Mouse (Mus musculus) forebrain, embryonic 13.5 days (tissue): ENCODE data around the gene Akr7a5. TPM values are rescaled to one million over a fixed set of nuclear protein-coding genes. Genes with fewer than 3 reads are reported as not detected.
A peak's percentile ranks its signal among the peaks of the same experiment; 100 is the strongest.

Experiments
- ATAC-seq: fragments of 200-750 bp; cut with Nextera tagmentation; 2 replicates; pipeline ENCODE4 v1.8.0; 2017
- H3K27ac ChIP-seq: fragments of 300-500 bp; sonication (generic); 2 replicates; pipeline ENCODE4 v1.5.1; 2015; ENCODE audit warnings: inconsistent platforms, mild to moderate bottlenecking, moderate library complexity
- H3K27me3 ChIP-seq: fragments of 300-500 bp; sonication (generic); 2 replicates; pipeline ENCODE4 v1.6.1; 2015; ENCODE audit warnings: mild to moderate bottlenecking, inconsistent platforms
- H3K36me3 ChIP-seq: fragments of 300-500 bp; sonication (generic); 2 replicates; pipeline ENCODE4 v1.6.1; 2015; ENCODE audit warnings: mild to moderate bottlenecking, inconsistent platforms; ENCODE audit not compliant: poor library complexity, severe bottlenecking
- H3K4me1 ChIP-seq: fragments of 300-500 bp; sonication (generic); 2 replicates; pipeline ENCODE4 v1.6.1; 2015; ENCODE audit warnings: inconsistent platforms
- H3K4me2 ChIP-seq: fragments of 300-500 bp; sonication (generic); 2 replicates; pipeline ENCODE4 v1.6.1; 2015; ENCODE audit warnings: inconsistent platforms, mild to moderate bottlenecking, moderate library complexity
- H3K4me3 ChIP-seq: fragments of 300-500 bp; sonication (generic); 2 replicates; pipeline ENCODE4 v1.5.1; 2015; ENCODE audit warnings: mild to moderate bottlenecking, inconsistent platforms
- H3K9ac ChIP-seq: fragments of 300-500 bp; sonication (generic); 2 replicates; pipeline ENCODE4 v1.6.1; 2015; ENCODE audit warnings: mild to moderate bottlenecking, inconsistent platforms
- H3K9me3 ChIP-seq: fragments of 300-500 bp; sonication (generic); replicated peaks from 2 replicates; pipeline ENCODE4 v1.6.1; 2016; ENCODE audit warnings: inconsistent platforms
- WGBS: fragments of 180-500 bp; shearing (Covaris S2); methylation state at CpG from one replicate; pipeline ENCODE4 v1.1.7; 2015; 5-methylcytosine and 5-hydroxymethylcytosine counted together
- polyA plus RNA-seq: library from polyadenylated mRNA; unstranded; fragments of >200 nt; fragmentation: Nextera tagmentation; extraction: Ambion mirVana; gene quantifications from 2 replicates; pipeline ENCODE4 v1.2.1, GENCODE M21; 2015

Gene Akr7a5
- polyA plus RNA-seq, 1 experiment from 2014 or later: 66.2 TPM

DNA sequence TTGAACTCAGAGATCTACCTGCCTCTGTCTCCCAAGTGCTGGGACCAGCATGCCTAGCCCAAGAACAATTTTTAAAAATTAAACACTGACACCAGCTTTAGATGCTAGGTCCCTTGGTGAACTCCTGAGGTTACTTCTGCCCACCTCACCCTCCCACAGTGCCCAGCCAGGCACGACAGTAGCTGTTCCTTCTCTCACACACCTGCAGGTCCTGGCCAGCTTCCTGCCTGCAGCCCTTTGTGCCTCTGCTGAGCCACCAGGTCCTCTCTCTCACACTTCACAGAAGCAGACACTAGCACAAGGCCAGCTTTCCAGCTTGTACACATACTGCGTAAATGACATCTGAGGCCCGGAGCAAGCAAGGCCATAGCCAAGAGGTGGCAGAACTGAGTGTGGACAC, 5.0 kb upstream of the Akr7a5 start:
- peaks cover 13% of the 10 kb centered on the region for H3K4me1 ChIP-seq
- H3K36me3 ChIP-seq: peaks cover 38% of the 10 kb centered on the region
- H3K27me3 ChIP-seq: no peaks in the 10 kb centered on the region
- no peak for ATAC-seq
- H3K9ac ChIP-seq: no peak overlapping the region
- no peak overlapping the region for H3K4me3 ChIP-seq
- no peak overlapping the region for H3K27ac ChIP-seq
- 88% methylated on average over 3 of the region's 3 CpGs for WGBS
- H3K9me3 ChIP-seq: no peaks in the 10 kb centered on the region
- no peak overlapping the region for H3K4me2 ChIP-seq

DNA sequence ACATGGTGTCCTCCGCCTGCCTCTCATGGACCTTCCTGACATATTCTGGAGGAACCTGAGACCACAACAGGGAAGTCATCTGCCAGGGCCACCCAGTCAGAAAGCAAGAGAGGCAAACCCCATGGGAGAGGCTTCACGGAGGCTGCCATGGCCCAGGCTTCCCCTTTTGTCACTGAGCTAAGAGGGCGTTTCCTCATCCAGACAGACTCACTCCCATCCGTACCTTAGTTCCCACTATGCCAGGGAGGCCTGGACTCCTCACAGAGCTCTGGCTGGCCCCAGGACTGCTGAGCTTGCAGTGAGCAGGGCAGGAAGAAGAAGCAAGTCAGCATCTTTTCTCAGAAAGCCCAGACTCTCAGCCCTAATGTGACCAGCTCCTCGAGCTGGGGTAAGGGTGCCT, 2.6 kb upstream of the Akr7a5 start:
- ATAC-seq: no peak

GRCm38 (mm10) chr4:139309651-139310050, 893 bp upstream of the Akr7a5 start:
- Histone ChIP-seq H3K4me3 (peak overlapping the region; percentile 81), H3K27ac (no peak overlapping the region), H3K36me3 (peaks cover 22% of the 10 kb centered on the region), H3K27me3 (0 out of 2 replicates have a peak, but pooled peaks cover 3% of the 10 kb centered on the region), H3K4me2 (peak overlapping the region; percentile 96), H3K4me1 (peaks cover 26% of the 10 kb centered on the region), H3K9ac (peak overlapping the region; percentile 90), H3K9me3 (no peaks in the 10 kb centered on the region)
- WGBS: 20% methylated on average over 6 of the region's 6 CpGs
- no peak for ATAC-seq

More for the DNA sequence above, 2.6 kb upstream of the Akr7a5 start:
- Histone ChIP-seq H3K36me3 (peaks cover 15% of the 10 kb centered on the region), H3K9me3 (no peaks in the 10 kb centered on the region), H3K4me3 (no peak overlapping the region), H3K4me2 (no peak overlapping the region), H3K4me1 (peaks cover 26% of the 10 kb centered on the region), H3K27ac (no peak overlapping the region), H3K9ac (no peak overlapping the region), H3K27me3 (0 out of 2 replicates have a peak, but pooled peaks cover 3% of the 10 kb centered on the region)
- 79% methylated on average over 5 of the region's 5 CpGs for WGBS

DNA sequence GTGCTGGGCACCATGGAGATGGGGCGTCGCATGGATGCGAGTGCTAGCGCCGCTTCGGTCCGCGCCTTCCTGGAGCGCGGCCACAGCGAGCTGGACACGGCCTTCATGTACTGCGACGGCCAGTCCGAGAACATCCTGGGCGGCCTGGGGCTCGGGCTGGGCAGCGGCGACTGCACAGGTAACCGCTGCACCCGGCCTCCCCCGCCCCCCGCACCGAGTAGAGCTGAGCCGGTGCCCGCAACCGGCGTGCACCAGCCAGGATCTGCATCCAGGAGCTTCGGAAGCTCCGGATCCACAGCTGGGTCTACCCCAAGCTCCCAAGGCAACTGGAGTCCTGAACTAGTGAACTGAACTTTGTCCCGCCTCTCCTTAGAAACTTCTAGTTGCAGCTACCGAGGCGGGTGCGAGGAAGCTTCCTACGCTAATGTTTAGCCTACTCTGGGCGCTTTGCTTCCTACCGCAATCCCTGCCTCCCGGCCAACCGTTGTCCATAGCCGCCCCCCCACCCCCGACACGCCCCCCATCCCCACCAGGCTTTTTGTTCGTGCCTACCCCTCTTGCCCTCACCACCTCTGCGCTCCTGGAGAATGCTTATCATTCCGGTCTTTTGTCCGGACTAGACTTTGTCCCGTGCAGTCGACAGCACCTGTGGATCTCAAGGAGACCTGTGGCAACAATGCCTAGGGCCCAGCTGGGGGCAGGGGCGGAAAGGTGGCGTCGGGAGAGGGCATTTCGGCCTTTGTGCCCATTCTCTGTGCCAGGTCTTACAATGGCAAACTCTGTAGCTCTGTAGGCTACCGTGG, 556 bp downstream of the Akr7a5 start:
- H3K4me2 ChIP-seq: peak overlapping the region; percentile 96
- WGBS: under 1% methylated on average over 52 of the region's 53 CpGs
- H3K36me3 ChIP-seq: peaks cover 28% of the 10 kb centered on the region
- peaks cover 26% of the 10 kb centered on the region for H3K4me1 ChIP-seq
- ATAC-seq: no peak; the same call in 1 of the 2 replicates
- peak overlapping the region; percentile 25 for H3K27ac ChIP-seq
- H3K4me3 ChIP-seq: peak overlapping the region; percentile 81
- H3K9me3 ChIP-seq: no peaks in the 10 kb centered on the region
- H3K9ac ChIP-seq: peak overlapping the region; percentile 90
- H3K27me3 ChIP-seq: 0 out of 2 replicates have a peak, but pooled peaks cover 3% of the 10 kb centered on the region

DNA sequence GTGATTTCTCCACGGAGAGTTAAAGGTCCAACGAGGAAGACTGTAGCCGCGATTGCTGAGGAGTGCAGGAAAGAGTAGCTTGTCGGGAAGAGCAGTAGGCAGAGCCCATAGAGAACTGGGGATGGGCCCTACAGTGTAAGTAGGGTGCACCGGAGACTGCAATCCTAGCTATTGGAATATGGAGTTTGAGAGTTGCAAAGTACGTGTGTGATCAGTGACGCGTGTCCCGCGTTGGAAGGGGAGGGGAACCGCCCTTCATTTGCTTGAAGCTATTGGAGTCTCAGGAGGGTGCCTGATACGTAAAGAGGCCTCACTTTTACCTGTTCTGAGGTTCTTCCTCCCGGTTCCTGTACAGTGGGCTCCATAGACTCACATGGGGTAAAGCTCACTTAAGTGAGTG, 1.2 kb downstream of the Akr7a5 start:
- no peak overlapping the region for H3K27ac ChIP-seq
- ATAC-seq: no peak
- peaks cover 26% of the 10 kb centered on the region for H3K36me3 ChIP-seq
- 0 out of 2 replicates have a peak, but pooled peaks cover 3% of the 10 kb centered on the region for H3K27me3 ChIP-seq
- H3K4me3 ChIP-seq: peak overlapping the region; percentile 81
- 16% methylated on average over 14 of the region's 14 CpGs for WGBS
- no peaks in the 10 kb centered on the region for H3K9me3 ChIP-seq
- peak overlapping the region; percentile 90 for H3K9ac ChIP-seq
- H3K4me1 ChIP-seq: peaks cover 26% of the 10 kb centered on the region
- H3K4me2 ChIP-seq: peak overlapping the region; percentile 96

GRCm38 (mm10) chr4:139312632-139313031, 2.1 kb downstream of the Akr7a5 start:
- Histone ChIP-seq H3K4me3 (no peak overlapping the region), H3K9me3 (no peaks in the 10 kb centered on the region), H3K27ac (no peak overlapping the region), H3K4me1 (peaks cover 26% of the 10 kb centered on the region), H3K9ac (no peak overlapping the region), H3K36me3 (peaks cover 36% of the 10 kb centered on the region), H3K27me3 (0 out of 2 replicates have a peak, but pooled peaks cover 3% of the 10 kb centered on the region), H3K4me2 (no peak overlapping the region; the same call in 1 of the 2 replicates)
- WGBS: 52% methylated on average over 4 of the region's 4 CpGs
- ATAC-seq: no peak

DNA sequence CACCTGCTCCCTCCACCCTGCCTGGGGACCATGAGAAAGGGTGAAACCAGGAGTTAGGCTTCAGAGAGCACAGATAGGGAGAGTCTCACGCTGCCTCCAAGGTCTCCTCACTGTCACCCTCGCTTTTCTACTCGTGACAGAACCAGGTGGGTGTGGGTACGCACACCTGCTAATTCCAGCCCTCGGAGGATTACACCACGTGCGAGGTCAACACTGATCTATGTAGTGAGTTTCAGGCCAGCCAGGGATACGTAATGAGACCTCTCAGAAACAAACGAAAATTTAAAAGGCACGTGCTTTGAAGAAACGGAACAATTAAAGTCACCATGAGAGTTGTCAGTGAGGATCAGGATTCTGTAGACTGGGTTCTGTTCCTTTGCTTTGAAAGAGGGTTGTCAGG, 7.9 kb downstream of the Akr7a5 start:
- H3K27ac ChIP-seq: no peak overlapping the region
- H3K9ac ChIP-seq: no peak overlapping the region
- 93% methylated on average over 11 of the region's 11 CpGs for WGBS
- H3K27me3 ChIP-seq: no peaks in the 10 kb centered on the region
- no peak overlapping the region for H3K4me3 ChIP-seq
- H3K9me3 ChIP-seq: no peaks in the 10 kb centered on the region
- no peaks in the 10 kb centered on the region for H3K4me1 ChIP-seq
- ATAC-seq: no peak
- peaks cover 56% of the 10 kb centered on the region for H3K36me3 ChIP-seq
- no peak overlapping the region for H3K4me2 ChIP-seq

- WGBS: 90% methylated on average over 4 of the region's 4 CpGs
Observed at GRCm38 (mm10) chr4:139319740-139320139, 9.2 kb downstream of the Akr7a5 start.

DNA sequence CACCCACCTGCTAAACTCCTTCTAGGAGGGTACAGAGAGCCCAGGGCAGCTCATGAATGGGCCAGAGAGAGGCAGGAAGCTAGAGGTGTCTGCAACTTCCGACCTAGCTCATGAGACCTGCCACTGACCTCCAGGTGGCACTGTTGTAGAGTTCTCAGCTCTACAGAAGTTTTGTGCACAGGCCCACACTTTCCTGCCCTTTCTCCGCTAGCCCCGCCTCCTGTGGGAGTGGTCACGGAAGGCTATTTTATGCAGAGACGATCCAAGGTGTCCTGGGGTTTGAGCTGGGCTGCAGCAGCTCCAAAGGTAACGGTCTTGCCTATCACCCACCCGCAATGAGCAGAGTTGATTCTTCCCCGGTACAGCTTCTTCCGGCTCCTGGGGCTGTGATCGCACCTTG, 20.1 kb downstream of the Akr7a5 start:
- peak overlapping the region; percentile 34 for H3K4me2 ChIP-seq
- 5% methylated on average over 10 of the region's 10 CpGs for WGBS
- H3K9me3 ChIP-seq: no peaks in the 10 kb centered on the region
- ATAC-seq: no peak
- no peak overlapping the region for H3K27ac ChIP-seq
- no peaks in the 10 kb centered on the region for H3K4me1 ChIP-seq
- H3K36me3 ChIP-seq: no peaks in the 10 kb centered on the region
- peaks cover 3% of the 10 kb centered on the region; the same call in 1 of the 2 replicates for H3K27me3 ChIP-seq
- no peak overlapping the region for H3K9ac ChIP-seq
- no peak overlapping the region for H3K4me3 ChIP-seq

More at GRCm38 (mm10) chr4:139319740-139320139, 9.2 kb downstream of the Akr7a5 start:
- Histone ChIP-seq H3K9ac (no peak overlapping the region), H3K4me1 (no peaks in the 10 kb centered on the region), H3K27me3 (no peaks in the 10 kb centered on the region), H3K9me3 (no peaks in the 10 kb centered on the region), H3K4me3 (no peak overlapping the region), H3K36me3 (peaks cover 46% of the 10 kb centered on the region), H3K27ac (no peak overlapping the region), H3K4me2 (no peak overlapping the region)
- ATAC-seq: no peak

DNA sequence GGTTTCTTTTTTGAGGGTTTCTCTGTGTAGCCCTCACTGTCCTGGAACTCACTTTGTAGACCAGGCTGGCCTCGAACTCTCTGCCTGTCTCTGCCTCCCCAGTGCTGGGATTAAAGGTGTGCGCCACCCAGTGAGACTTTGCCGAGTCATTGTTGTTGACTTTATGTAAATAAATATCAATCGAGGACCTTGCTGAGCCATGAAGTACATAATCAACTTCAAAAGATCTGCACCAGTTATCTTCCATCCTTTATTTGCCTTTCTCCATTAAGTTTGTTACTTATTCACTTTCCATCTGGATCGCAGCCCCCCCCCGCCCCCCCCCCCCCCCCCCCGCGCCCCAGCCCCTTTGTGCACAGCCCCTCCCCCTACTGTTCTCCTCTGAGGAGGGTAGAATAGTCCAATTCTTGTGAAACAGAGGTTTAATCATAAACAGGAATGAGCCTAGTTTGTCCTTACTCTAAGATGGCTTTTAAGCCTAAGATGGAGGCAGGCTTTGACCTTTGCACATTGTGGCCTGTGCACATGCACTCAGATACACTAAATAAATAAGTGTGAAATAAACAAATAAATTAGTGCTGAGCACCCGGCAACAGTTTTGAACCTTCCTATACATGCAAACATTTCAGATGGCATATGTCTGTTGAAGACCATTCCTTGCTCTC, 24.2 kb downstream of the Akr7a5 start:
- peaks cover 21% of the 10 kb centered on the region for H3K27me3 ChIP-seq
- no peak for ATAC-seq
- no peaks in the 10 kb centered on the region for H3K9me3 ChIP-seq
- H3K27ac ChIP-seq: no peak overlapping the region
- H3K4me3 ChIP-seq: no peak overlapping the region
- H3K36me3 ChIP-seq: no peaks in the 10 kb centered on the region
- no peak overlapping the region for H3K9ac ChIP-seq
- 73% methylated on average over 7 of the region's 9 CpGs for WGBS
- no peak overlapping the region for H3K4me2 ChIP-seq
- H3K4me1 ChIP-seq: no peaks in the 10 kb centered on the region; the same call in 1 of the 2 replicates

- no peaks in the 10 kb centered on the region for H3K9me3 ChIP-seq
- peaks cover 21% of the 10 kb centered on the region for H3K27me3 ChIP-seq
- WGBS: 70% methylated on average over 7 of the region's 7 CpGs
- H3K27ac ChIP-seq: no peak overlapping the region
- ATAC-seq: no peak
- no peak overlapping the region for H3K4me2 ChIP-seq
- no peak overlapping the region for H3K4me3 ChIP-seq
- no peak overlapping the region for H3K9ac ChIP-seq
- no peaks in the 10 kb centered on the region; the same call in 1 of the 2 replicates for H3K4me1 ChIP-seq
- H3K36me3 ChIP-seq: no peaks in the 10 kb centered on the region
Observed at GRCm38 (mm10) chr4:139335507-139335906, 25.0 kb downstream of the Akr7a5 start.

GRCm38 (mm10) chr4:139336822-139337483, 26.4 kb downstream of the Akr7a5 start:
- Histone ChIP-seq H3K36me3 (no peaks in the 10 kb centered on the region), H3K27me3 (peaks cover 21% of the 10 kb centered on the region), H3K4me3 (no peak overlapping the region), H3K9me3 (no peaks in the 10 kb centered on the region), H3K9ac (no peak overlapping the region), H3K4me1 (no peaks in the 10 kb centered on the region; the same call in 1 of the 2 replicates), H3K27ac (no peak overlapping the region), H3K4me2 (peak overlapping the region; percentile 23; the same call in 1 of the 2 replicates)
- no peak for ATAC-seq
- 39% methylated on average over 24 of the region's 24 CpGs for WGBS
